Mouse (Mus musculus) regulatory T cell (primary cell): ENCODE data around the gene Ncoa4.
"Not testable (repeated sequence)": the region's sequence is repeated elsewhere in the genome, so short reads cannot be mapped to it uniquely, and the experiment has no call there.

ENCODE experiments used
- in situ Hi-C: fragments of 300-600 bp; cut with MboI, MseI; formaldehyde crosslinking; loops from one replicate; pipeline ENCODE4 v1.15.1; 2025; ENCODE audit warnings: high pct_unique_total_duplicates

The Ncoa4 gene

GRCm38 (mm10) chr14:32159690-32160246 lies at the start of gene Ncoa4:
Gene Ncoa4, plus strand, starts transcription at chr14:32159865.
- in situ Hi-C loops, result loop anchor here (5.0 to 10.0 kb wide), 4 partner anchors 38 to 1675 kb away; partner anchors contain the start of genes Btd, Dph3, Gm49387 and Hacl1

- in situ Hi-C loops, result not testable (repeated sequence)
These were observed 47.5 kb upstream of the Ncoa4 start for GRCm38 (mm10) chr14:32112124-32112523.

- in situ Hi-C loops, result no loop called here
These were observed 38.4 kb upstream of the Ncoa4 start for GRCm38 (mm10) chr14:32120940-32121919.

DNA sequence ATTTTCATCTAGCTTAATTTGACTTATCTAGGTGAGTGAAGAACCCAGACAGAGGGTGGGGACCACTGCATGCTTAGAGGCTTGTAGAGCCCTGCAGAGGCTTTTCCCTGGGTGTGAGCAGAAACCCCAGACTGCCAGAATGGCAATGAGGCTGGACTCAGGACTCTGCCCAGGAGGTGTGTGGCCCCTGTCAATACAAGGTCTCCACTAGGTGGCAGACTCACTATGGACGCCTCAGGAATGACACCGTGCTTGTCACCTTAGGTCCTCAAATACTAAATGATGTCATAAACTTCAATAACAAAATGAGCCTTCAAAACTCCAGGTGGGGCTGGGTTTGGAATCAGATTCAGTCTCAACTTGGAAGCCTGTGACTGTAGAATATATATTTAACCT lies 37.7 kb upstream of the Ncoa4 start:
- in situ Hi-C loops, result no loop called here

DNA sequence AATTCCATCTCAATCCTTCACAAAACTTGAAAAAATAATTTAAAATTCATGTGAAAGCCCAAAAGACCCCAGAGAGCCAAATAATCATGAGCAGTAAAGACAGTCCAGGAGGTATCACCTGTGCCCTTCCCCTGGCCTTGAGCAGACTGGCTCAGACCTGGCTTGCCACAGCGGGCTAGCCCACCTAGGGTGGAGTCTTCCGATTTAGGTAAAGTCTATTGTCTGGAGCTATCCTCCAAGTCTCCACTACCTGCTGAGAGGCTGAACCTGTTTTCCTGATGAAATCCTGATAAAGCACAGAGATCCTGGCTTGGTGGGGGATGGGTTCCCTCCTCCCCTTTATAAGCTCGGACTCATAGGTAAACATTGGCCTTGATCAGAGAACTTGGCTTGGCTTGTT lies 35.4 kb upstream of the Ncoa4 start:
- in situ Hi-C loops, result no loop called here

DNA sequence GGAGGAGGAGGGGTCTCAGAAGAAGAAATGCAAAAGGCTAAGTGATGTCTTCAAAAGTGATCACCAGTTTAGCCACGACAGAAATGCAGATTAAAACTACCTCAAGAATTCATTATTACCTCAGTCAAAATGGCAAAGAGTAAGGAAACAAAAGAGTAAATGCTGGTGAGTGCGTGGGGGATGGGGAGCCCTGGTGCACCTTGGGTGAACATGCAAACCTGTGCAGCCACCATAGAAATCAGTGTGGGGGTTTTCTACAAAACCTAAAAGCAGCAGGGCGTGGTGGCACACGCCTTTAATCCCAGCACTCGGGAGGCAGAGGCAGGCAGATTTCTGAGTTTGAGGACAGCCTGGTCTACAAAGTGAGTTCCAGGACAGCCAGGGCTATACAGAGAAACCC lies 34.4 kb upstream of the Ncoa4 start:
- in situ Hi-C loops, result not testable (repeated sequence)

- in situ Hi-C loops, result no loop called here
These were observed 31.3 kb upstream of the Ncoa4 start for GRCm38 (mm10) chr14:32128409-32128808.

GRCm38 (mm10) chr14:32131836-32132235 lies 27.8 kb upstream of the Ncoa4 start:
- in situ Hi-C loops, result no loop called here

- in situ Hi-C loops, result no loop called here
These were observed 25.4 kb upstream of the Ncoa4 start for GRCm38 (mm10) chr14:32134293-32134692.

DNA sequence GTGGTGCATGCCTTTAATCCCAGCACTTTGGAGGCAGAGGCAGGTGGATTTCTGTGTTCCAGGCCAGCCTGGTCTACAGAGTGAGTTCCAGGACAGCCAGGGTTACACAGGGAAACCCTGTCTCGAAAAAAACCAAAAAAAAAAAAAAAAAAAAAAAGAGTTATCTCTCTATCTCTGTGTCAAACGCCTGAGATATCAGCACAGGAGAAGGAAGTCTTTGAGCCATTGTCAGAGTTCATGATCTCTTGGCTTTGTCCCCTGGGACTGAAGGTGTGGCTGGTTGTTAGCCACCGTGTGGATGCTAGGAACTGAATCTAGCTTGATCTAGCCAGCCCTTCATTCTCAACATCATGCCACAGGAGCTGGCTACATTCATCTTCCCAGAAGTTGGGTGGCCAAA lies 23.2 kb upstream of the Ncoa4 start:
- in situ Hi-C loops, result not testable (repeated sequence)

DNA sequence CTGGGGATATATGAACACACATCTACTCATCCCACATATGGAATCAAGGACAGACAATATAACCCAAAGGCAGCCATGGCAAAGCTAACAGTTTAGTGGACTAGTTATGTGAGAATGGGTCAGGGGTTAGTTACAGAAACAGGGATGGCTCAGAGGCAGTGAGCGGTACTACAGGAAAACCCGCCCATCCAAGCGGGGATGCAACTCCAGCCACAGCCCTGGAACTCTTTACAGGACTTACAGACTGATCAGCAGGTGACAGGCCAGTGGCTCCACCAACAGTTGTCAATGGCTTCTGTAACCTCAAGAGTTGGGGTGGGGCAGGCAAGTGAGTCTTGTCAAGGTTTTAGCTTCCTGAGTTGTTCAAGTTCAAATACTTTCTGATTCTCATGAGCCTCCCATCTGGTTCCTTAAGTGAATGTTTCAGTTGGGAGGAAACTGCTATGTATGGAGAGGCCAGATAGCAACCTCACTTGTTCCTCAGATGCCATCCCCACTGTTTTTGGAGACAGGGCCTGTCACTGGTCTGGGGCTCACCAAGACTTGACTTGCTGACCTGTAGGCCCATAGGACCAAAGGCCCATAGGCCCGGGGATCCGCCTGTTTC lies 19.2 kb upstream of the Ncoa4 start:
- in situ Hi-C loops, result no loop called here

GRCm38 (mm10) chr14:32141723-32142122 lies 17.9 kb upstream of the Ncoa4 start, which contains the start of gene Msmb:
Gene Msmb, plus strand, starts transcription at chr14:32142023.
- in situ Hi-C loops, result no loop called here

GRCm38 (mm10) chr14:32144734-32145133 lies 14.9 kb upstream of the Ncoa4 start:
- in situ Hi-C loops, result no loop called here

- in situ Hi-C loops, result no loop called here
These were observed 14.3 kb upstream of the Ncoa4 start for GRCm38 (mm10) chr14:32145401-32145800.

DNA sequence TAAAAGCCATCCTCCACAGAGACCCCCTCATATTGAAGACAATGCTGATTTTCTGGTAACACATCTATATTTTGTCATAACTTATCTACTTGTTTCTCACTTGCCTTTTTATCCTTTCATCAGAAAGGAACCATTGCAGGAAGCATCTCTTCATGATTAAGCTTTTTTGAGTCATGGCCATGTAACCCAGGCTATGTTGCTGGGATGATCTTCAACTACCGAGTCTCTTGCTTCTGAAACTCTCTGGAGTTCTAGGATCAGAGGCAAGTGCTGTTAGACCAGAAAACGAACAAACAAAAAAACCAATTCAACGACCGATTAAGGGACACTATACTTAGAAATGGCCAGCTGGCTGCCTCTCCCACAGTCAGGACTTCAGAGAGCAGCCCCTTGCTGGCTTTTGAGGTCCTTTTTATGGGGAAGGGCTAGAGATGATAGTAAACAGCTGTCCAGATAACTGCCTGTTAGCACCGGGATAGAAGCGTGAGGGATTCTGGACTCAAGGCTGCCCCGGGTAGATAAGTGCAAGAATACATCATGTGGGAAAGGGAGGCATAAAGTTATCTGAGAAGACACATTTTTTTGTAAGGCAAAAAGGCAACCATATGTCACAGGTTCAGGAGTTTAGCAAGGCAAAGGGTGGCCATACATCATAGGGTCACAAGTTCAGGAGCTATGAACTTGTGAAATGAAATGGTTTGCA lies 13.7 kb upstream of the Ncoa4 start:
- in situ Hi-C loops, result no loop called here

DNA sequence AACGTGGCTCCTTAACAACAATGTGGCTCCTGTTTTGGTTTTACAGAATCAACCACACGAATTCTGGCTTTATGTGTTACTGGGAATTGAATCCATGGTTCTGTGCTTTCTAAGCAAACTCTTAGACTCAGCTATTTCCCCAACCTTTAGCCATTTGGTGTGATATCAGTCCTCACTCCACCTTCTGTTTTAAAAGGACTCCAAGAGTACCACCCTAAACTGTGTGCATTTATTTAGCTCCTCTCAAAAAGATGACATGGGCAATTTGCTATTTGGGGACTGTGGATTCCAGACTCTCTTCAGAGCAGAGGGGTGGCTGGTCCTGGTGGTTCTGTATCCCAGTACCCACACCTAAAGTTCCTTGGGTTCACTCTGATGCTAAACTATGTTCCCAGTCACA lies 13.1 kb upstream of the Ncoa4 start:
- in situ Hi-C loops, result no loop called here

- in situ Hi-C loops, result loop anchor here (10.0 kb wide), 2 partner anchors 506 to 1666 kb away; partner anchors contain the start of genes Btd, Gm49387 and Hacl1
These were observed 8.8 kb upstream of the Ncoa4 start for GRCm38 (mm10) chr14:32150872-32151271.

DNA sequence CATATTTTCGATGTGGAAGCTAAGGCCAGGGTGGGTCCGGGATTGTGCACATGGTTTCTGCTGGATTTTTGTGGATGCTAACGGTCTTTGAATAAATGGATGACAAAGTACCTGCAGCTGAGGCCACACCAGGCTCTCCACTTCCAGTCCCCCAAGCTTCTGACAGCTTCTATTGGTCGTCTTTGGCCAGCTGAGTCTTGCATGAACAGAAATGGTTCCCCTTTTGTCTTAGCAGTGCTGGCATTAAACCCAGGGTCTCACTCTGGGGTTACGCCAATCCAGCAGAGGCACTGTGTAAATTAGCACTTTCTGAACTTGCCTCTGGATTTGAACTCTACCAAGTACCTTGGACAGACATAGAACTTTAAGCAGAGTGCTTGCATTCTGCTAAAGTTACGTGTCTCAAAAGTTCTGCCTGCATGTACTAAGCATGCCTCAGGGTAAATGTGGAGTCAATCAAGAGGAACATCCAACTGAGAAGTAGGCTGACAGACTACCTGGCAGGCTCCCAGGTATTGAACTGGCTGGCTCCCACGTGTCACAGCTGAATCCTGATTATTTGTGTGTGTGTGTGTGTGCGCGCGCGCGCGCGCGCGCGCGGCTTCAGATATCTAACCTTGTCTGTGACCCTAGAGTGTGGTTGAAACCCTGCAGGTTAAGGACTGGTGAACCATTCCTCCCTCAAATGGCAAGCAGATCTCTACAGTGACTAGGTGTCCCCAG lies 7.3 kb upstream of the Ncoa4 start:
- in situ Hi-C loops, result loop anchor here (10.0 kb wide), 2 partner anchors 508 to 1668 kb away; partner anchors contain the start of genes Btd, Gm49387 and Hacl1

DNA sequence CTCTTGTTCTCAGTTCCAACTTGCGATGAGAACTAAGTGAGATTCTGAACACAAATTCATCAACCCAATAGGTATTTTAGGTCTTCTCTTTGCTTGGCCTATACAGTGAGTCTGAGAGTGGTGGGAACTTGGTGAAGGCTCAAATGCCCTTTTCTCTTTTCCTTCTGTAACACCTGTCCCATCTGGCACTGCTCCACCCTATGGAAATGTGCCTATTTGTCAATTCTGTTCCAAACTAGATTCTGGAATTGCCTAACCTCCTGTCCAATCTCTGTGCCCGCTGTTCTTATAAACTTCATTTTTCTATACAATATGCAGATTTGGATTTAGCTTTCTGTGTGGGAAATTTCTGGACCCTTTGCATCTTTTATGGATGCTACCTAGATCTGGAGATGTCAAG lies 6.5 kb upstream of the Ncoa4 start:
- in situ Hi-C loops, result loop anchor here (10.0 kb wide), 2 partner anchors 508 to 1668 kb away; partner anchors contain the start of genes Btd, Gm49387 and Hacl1

DNA sequence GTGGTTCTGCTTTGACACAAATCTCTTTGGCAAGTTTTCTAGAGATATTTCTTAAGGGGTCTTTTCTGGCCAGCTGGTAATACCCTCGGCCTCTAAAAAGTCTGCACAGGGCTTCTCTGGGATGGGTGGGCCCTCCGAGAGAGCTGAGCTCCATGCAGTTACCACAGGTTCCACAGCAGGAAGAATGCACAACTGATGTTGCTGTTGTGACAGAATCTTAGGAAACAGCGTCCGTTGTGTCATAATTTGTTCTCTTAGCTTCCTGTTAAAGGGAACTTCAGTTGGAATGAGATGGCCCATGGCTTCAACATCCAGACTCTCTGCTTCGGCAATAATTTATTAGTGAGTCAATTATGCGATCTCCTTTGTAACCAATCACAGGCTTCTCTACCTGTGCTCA lies 4.9 kb upstream of the Ncoa4 start:
- in situ Hi-C loops, result loop anchor here (5.0 to 10.0 kb wide), 3 partner anchors 67 to 1670 kb away; partner anchors contain the start of genes Btd, Dph3, Gm49387 and Hacl1
